Mouse (Mus musculus) CH12.LX (cell line): Measurements from ENCODE around the gene Psmd7.

Source experiments
- CTCF ChIP-seq, 2 experiments: IDR thresholded peaks in 1 of 2; conservative IDR thresholded peaks in 1 of 2; 2 replicates each; pipeline ENCODE4 v1.5.1; 2011 to 2012; ENCODE audit warnings: low read depth in 2 of 2, low read length in 2 of 2, improper control_type of control experiment in 1 of 2, inconsistent platforms in 1 of 2, mild to moderate bottlenecking in 1 of 2, moderate library complexity in 1 of 2
- MXI1 ChIP-seq: IDR thresholded peaks from 2 replicates; pipeline ENCODE4 v1.6.1; 2011; ENCODE audit warnings: mild to moderate bottlenecking, low read depth, low read length, improper control_type of control experiment
- MYC ChIP-seq: IDR thresholded peaks from 2 replicates; pipeline ENCODE4 v1.6.1; 2011; ENCODE audit warnings: low read depth, mild to moderate bottlenecking, improper control_type of control experiment, low read length
- POLR2A ChIP-seq: IDR thresholded peaks from 2 replicates; pipeline ENCODE4 v1.6.1; 2011; ENCODE audit warnings: low read depth, mild to moderate bottlenecking, improper control_type of control experiment, low read length
- ZMIZ1 ChIP-seq: IDR thresholded peaks from 2 replicates; pipeline ENCODE4 v1.6.1; 2012; ENCODE audit warnings: low read depth, mild to moderate bottlenecking, inconsistent platforms, low read length, improper control_type of control experiment

DNA sequence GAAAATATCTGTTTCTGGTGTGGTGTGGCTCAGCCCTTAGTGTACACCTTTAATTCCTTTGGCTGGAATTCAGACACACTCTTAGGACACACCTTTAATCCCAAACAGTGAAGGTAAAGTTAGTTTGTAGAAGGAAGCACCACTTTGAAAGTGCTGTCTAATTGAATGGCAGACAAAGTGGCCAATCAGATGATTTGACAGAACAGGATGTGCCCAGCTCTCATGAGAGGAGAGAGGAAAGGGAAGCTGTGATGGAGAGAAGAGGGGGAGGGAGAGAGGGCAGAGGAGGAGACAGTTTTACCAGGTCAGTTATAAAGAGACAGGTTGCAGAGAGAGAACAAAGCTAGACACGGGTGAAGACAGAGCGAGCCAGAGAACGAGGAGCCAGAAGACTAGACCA, 13.5 kb downstream of the Psmd7 start:
- TF ChIP-seq CTCF (conservative IDR thresholded peaks at IDR 0.05 in 1 of 2, IDR thresholded peaks at IDR 0.05 in 1 of 2; ENCODE audit: low read depth in 2 of 2, low read length in 2 of 2) = no peak
- TF ChIP-seq MXI1 = no peak
- TF ChIP-seq ZMIZ1 = no peak
- no peak for TF ChIP-seq POLR2A
- no peak for TF ChIP-seq MYC
